Mouse (Mus musculus): Measurements from ENCODE around the gene H2afx.
A peak's percentile ranks its signal among the peaks of the same experiment; 100 is the strongest.
"Not testable (repeated sequence)": the region's sequence is repeated elsewhere in the genome, so short reads cannot be mapped to it uniquely, and the experiment has no call there.

The H2afx gene

GRCm38 (mm10) chr9:44334396-44335330, at the start of gene H2afx:
H2afx (plus strand) TSS chr9:44334694.
- peak; percentile 99 for DNase-seq

- DNase-seq: no peak
Observed at GRCm38 (mm10) chr9:44286256-44286850, 48.1 kb upstream of the H2afx start.

DNA sequence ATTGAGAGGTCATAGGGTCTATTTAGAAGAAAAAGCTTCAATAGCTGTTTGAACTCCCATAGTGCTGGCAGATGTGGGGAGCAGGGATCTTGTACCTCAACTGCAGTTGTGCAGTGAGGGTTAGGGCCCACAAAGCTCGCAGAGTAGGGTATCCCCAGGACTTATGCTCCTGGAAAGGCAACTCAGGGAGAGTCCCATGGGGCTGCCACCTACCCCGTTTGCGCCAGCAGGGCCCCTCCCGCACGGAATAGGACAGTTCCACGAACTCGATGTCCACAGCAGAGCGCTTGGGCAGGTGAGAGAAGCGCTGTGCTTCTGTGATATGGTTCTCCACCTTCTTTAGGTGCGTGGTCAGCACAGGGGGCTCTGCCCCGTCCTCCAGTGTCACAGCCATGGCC, 47.5 kb upstream of the H2afx start:
- no peak for DNase-seq

GRCm38 (mm10) chr9:44287401-44288075, 47.0 kb upstream of the H2afx start:
- DNase-seq: peak; percentile 24

DNA sequence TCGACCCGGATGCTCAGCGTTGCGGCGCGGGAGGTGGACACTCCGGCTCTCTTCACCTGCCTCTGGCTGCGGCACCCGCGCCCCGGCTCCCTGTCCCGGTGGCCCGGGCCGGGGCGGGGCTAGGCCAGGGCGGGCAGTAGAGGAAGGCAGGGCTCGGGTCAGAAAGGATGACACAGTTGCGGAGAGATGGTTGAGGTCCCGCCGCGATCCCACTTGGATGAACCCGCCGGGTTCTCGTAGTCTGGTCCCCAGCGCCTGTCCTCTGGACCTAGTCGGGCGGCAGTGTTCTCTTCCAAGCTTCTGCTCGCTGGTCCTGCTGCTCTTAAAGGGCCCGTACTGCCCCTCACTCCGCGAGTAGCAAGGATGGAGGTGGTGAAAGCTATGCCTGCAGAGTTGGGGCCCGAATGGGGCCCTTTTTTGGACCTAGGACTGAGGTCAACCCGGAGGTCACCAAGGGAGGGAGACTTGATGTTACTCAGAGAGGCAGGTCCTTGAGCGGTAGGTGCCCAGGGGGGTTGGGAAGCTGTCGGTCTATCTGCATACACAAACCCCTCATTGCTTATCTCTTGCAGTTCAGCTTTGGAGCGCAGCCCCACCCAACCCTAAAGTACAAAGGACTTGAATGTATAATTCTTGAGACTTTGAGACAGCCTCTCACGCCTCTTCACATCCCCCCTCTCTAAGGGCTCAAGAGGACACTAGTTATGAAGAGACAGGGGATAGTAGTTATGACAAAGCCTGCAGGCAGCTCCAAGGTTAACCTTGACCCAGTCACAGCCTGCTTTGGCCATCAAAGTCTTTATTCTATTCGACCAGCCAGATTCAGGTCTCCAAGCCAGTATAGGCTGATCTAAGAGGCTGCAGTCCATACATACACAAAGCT, 46.2 kb upstream of the H2afx start, which contains the start of gene Abcg4:
Gene Abcg4 (minus strand): TSS at position 540 of the 883 bp plus-strand sequence.
- DNase-seq: peak; percentile 50

DNA sequence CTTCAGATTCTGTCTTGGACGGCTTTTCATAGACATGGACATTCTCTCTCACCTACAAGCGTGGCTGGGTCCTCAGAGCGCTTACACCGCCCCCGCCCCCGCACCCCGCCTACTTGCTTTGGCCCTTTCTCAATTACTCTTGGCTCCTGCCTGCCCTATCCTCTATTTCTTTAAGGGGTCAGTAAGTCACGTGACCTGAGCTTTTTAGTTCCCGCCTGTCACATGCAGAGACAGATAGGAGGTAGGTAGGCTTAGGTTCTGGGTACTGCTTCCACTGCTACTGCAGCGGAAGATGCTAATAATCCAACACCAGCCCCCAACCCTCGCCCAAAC, 45.6 kb upstream of the H2afx start:
- no peak for DNase-seq

- DNase-seq: peak; percentile 73
Observed at GRCm38 (mm10) chr9:44292490-44292889, 42.0 kb upstream of the H2afx start.

DNA sequence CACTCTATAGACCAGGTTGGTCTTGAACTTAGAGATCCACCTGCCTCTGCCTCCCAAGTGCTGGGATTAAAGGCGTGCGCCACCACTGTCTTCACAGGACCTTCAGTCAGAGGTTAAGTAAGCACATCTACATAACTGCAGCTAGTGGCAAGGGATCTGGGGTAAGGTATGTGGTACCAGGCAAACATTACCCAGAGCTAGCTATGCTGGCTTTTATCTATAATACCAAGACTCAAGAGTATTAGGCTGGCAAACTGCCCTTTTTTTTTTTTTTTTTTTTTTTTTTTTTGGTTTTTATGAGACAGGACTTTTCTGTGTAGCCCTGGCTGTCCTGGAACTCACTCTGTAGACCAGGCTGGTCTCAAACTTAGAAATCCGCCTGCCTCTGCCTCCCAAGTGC, 34.5 kb upstream of the H2afx start:
- not testable (repeated sequence) for DNase-seq

DNA sequence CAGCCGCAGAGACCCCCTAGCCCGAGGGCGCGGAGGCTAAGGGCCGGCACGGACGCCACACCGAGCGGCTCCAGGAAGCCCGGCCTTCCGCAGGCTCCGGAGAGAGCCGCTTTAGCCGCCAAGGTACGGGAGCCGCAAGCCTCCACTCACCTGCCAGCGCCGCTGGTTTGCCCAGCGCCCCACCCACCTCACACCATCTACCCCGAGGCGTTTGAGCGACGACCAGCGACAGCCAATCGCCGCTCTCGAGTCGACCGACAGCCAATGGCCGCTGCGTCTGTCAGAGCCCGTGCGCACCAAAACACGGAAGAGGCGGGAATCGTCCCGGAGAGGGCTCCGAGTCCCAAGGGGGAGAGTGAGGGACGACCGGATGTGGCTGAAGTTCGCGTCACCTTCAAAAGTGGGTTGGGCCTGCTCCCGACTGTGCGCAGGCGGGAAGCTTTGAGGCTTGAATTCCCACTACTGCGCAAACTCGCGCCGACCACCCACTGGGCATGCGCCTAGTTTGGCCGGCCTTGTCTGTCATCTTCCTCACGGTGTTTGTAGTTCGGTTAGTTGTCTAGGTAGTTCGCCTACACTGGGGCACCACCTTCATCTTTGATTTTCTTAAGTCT, 28.9 kb upstream of the H2afx start, which contains the start of gene Hinfp:
Gene Hinfp (minus strand): TSS at position 206 of the 614 bp plus-strand sequence.
- DNase-seq: peak; percentile 99

- no peak for DNase-seq
Observed at GRCm38 (mm10) chr9:44306532-44306931, 28.0 kb upstream of the H2afx start.

GRCm38 (mm10) chr9:44307248-44307647, 27.2 kb upstream of the H2afx start:
- no peak for DNase-seq

DNA sequence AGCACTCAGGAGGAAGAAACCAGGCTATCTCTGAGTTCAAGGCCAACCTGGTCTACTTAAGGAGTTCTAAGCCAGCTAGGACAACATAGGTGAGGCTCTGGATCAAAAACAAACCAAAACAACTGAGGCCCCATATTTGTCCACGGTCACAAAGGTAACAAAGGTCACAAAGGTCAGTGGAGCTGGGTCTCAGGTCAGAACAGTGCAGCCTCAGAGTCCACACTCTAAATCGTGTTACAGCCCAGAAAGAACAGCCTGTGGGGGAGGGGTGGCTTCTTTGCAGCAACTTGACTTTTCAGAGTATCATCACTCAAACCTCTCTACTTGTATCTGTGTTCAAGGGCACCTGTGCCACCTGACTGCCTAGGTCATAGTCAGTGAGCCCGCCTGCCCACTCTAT, 24.7 kb upstream of the H2afx start:
- DNase-seq: no peak

GRCm38 (mm10) chr9:44310750-44311135, 23.8 kb upstream of the H2afx start:
- no peak for DNase-seq

- peak; percentile 66 for DNase-seq
Observed at GRCm38 (mm10) chr9:44311136-44312134, 23.1 kb upstream of the H2afx start.

DNA sequence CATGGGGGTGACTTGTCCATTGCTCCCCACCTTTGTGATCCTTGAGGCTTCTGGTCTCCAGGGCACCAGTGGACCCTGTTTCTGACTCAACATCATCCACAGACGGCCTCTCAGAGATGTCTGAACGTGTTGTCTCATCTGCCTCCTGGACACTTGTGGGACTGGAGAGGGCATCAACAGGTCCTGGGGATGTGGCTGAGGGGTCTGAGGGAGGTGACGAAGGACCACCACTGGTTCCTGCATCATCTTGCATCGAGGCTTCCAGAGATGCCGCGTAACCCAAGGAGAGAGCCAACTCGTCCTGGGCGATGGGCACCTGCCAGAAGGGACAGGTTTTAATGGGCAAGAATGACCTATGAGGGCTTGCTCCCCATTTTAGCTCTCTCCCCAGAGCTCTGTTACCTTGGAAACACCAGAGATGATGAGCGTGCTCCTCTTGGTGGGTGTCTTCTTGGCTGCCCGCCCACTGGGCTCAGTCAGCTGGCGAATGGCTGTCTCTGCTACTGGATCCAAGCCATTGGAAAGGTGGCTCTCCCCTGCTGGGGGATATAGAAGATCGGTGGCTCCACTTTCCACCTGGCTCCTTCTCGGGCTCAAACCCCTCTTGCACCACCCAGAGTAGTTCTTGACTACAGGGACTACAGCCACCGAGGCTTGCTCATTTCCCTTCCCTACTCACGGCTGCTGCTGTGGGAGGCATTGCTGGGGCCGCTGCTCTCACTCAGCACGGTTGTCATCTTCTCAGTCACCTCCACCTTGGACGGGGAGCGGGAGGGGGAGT, 20.8 kb upstream of the H2afx start:
- no peak for DNase-seq

GRCm38 (mm10) chr9:44314257-44314547, 20.3 kb upstream of the H2afx start:
- no peak for DNase-seq

DNA sequence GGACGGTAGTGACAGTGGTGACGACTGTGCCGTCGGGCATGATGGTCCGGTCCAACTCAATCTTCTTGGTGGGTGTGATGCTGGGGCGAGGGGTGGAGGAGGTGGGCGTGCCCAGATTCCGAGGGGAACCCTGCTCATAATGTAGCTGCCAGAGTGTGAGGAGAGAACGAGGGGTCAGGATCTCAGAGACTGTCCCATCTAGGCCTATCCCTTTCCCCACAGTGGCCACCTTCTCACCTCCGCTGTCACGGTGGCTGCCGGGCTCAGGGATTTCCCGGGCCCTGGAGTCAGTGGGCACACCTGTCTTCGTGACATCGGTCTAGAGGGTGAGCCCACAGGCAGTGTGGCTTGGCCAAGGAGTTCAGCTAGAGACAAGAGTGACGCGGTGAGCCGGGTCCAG, 19.6 kb upstream of the H2afx start:
- DNase-seq: no peak

GRCm38 (mm10) chr9:44317452-44317851, 17.0 kb upstream of the H2afx start:
- DNase-seq: no peak

DNA sequence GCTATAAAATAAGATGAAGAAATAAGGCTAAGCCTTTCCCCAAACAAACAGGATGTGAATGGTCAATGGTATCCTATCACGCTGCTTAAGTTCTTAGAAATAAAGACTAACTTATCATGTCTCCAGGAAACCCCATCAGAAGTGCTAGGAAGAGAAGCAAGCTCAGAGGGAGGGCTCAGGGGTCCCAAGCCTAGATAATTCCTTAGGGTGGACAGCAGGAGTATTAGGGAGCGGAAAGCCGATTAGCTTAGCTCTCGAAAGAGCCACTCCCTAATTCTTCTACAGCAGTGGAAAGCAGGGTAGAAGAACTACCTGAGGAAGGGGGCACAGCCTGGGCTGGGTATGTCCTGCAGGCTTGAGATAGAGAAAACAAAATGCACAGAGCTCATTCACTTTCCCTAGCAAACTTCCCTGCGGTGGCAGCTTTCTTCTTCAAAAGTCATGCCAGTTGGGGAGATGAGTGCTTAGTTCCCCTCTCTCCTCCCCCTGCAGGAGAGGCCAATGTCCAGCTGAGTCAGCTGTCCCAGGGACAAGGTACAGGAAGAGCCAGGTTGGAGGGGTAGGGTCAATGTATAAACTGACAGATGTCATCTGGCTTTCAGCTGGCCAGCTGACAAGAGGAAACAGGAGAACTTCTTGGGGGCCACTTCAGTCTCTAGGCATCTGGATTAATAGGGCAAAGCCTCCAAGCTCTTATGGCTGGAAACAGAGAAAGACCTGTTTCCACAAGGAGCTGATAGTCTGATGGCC, 16.2 kb upstream of the H2afx start:
- DNase-seq: peak; percentile 69

GRCm38 (mm10) chr9:44318826-44319095, 15.7 kb upstream of the H2afx start:
- peak; percentile 58 for DNase-seq

All from kidney, postnatal 10 days (tissue).